10 mouse cellular contexts compared by ENCODE assay signal in the genomic region with DNA sequence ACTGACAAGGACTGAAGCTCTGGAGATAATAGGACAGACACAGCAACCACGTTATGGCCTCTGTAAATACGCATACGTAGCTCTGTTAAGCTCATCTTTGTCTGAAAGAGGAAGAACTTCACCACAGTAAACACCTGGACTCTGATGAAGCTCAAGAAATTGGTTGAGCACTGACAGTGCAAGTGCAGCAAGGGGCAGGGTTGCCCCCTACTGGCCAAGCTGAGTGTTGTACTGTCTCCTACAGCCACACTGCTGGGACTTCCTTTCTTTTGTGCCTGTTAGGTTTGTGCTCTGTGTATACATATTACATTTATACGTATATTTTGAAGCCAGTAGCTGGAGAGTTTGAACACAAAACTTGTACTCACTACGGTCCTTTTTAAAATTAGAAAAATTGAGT. TPM values are rescaled to one million over a fixed set of nuclear protein-coding genes. Genes with fewer than 3 reads are reported as not detected.
DNase-seq lines count a peak whose midpoint lies in the region; ATAC-seq lines count a peak whose summit lies in the region.
"Had no signal": no experiment of that assay in that cellular context is flagged by ENCODE, and none has a peak within 500 bp of the region (broad histone marks: within the 10 kb centered on the region; RNA-seq: fewer than 3 reads in every experiment).

No protein-coding gene starts in this region.

- no peak overlapping the region for H3K9ac ChIP-seq in neural tube, embryonic 15.5 days (replicated peaks)
- H3K9ac ChIP-seq in intestine, embryonic 15.5 days = no peak overlapping the region
- H3K9ac ChIP-seq: neural tube, embryonic 13.5 days had no signal

- H3K4me2 ChIP-seq in neural tube, embryonic 15.5 days = no peak overlapping the region
- no peak overlapping the region for H3K4me2 ChIP-seq in intestine, embryonic 15.5 days (replicated peaks)
- H3K4me2 ChIP-seq: neural tube, embryonic 13.5 days had no signal

- intact Hi-C loops in gastrocnemius, postnatal 14 days (cut with DNase I; ENCODE audit: low total_unique reads) = no loop called here

- no peaks in the 10 kb centered on the region for H3K4me1 ChIP-seq in neural tube, embryonic 15.5 days
- no peaks in the 10 kb centered on the region for H3K4me1 ChIP-seq in intestine, embryonic 15.5 days (replicated peaks)
- H3K4me1 ChIP-seq: neural tube, embryonic 13.5 days had no signal

- no peaks in the 10 kb centered on the region for H3K9me3 ChIP-seq in neural tube, embryonic 15.5 days (replicated peaks)
- no peaks in the 10 kb centered on the region for H3K9me3 ChIP-seq in intestine, embryonic 15.5 days
- H3K9me3 ChIP-seq: neural tube, embryonic 13.5 days had no signal

- ATAC-seq in neural tube, embryonic 15.5 days (ENCODE audit: low FRiP score) = no peak
- ATAC-seq in intestine, embryonic 15.5 days = no peak

- no peaks in the 10 kb centered on the region for H3K36me3 ChIP-seq in neural tube, embryonic 15.5 days
- no peaks in the 10 kb centered on the region for H3K36me3 ChIP-seq in intestine, embryonic 15.5 days
- H3K36me3 ChIP-seq: neural tube, embryonic 13.5 days had no signal

- 48% methylated on average over 5 of the region's 5 CpGs for WGBS in neural tube, embryonic 15.5 days
- WGBS in intestine, embryonic 15.5 days = 35% methylated on average over 5 of the region's 5 CpGs

- H3K27me3 ChIP-seq in neural tube, embryonic 15.5 days (replicated peaks) = no peaks in the 10 kb centered on the region
- H3K27me3 ChIP-seq in intestine, embryonic 15.5 days (replicated peaks) = no peaks in the 10 kb centered on the region
- H3K27me3 ChIP-seq: neural tube, embryonic 13.5 days had no signal

- no peak overlapping the region for H3K27ac ChIP-seq in neural tube, embryonic 15.5 days (replicated peaks)
- no peak overlapping the region for H3K27ac ChIP-seq in intestine, embryonic 15.5 days
- H3K27ac ChIP-seq: neural tube, embryonic 13.5 days had no signal

- no peak overlapping the region for H3K4me3 ChIP-seq in neural tube, embryonic 15.5 days (replicated peaks)
- H3K4me3 ChIP-seq in intestine, embryonic 15.5 days (replicated peaks) = no peak overlapping the region
- H3K4me3 ChIP-seq: neural tube, embryonic 13.5 days had no signal

- DNase-seq in gastrocnemius, postnatal 10 days = peak; percentile 5
- no peak for DNase-seq in gastrocnemius, postnatal 14 days
- DNase-seq in neural tube, embryonic 10.5 days (ENCODE audit: extremely low spot score, low spot score) = peak; percentile 16
- DNase-seq in adrenal gland, adult 2 months = peak; percentile 19
- DNase-seq in layer of hippocampus, postnatal 10 days (ENCODE audit: low spot score in 2 of 2) = peak; percentile 15 to 37
- no peak for DNase-seq in gastrocnemius, adult 8-10 months (ENCODE audit: low spot score in 2 of 2)

RNA-seq across cellular contexts. Expression of gene Mup21, which starts 26.6 kb away (rescaled TPM):
- not detected for total RNA-seq in gastrocnemius, postnatal 10 days (2021)
- total RNA-seq in gastrocnemius, postnatal 14 days (2021) = not detected
- polyA plus RNA-seq in neural tube, embryonic 15.5 days (2015; fragmentation: Nextera tagmentation; extraction: Ambion mirVana) = not detected in 2 replicates
- not detected for total RNA-seq in adrenal gland, adult 2 months (2021)
- polyA plus RNA-seq in adrenal gland, adult 2 months (2012; rRNA removed) = not detected in 2 replicates
- total RNA-seq in layer of hippocampus, postnatal 10 days (2021) = not detected
- not detected in 2 replicates for polyA plus RNA-seq in intestine, embryonic 15.5 days (2015; fragmentation: Nextera tagmentation; extraction: Ambion mirVana)
- total RNA-seq in gastrocnemius, adult 8-10 months (2022) = not detected
- total RNA-seq: layer of hippocampus, adult 8-10 months had no signal
- polyA plus RNA-seq: neural tube, embryonic 13.5 days had no signal

RNA-seq across cellular contexts. Expression of gene Zfp37, which starts 53.6 kb away (rescaled TPM):
- 1 to 10 TPM; 3.0 to 3.3 TPM for total RNA-seq in gastrocnemius, postnatal 10 days (2021)
- 1 to 10 TPM; 1.9 to 2.0 TPM for total RNA-seq in gastrocnemius, postnatal 14 days (2021)
- 23.2 and 25.9 TPM in 2 replicates for polyA plus RNA-seq in neural tube, embryonic 15.5 days (2015; fragmentation: Nextera tagmentation; extraction: Ambion mirVana)
- 1 to 10 TPM; 5.3 to 7.3 TPM for total RNA-seq in adrenal gland, adult 2 months (2021)
- polyA plus RNA-seq in adrenal gland, adult 2 months (2012; rRNA removed) = 0.06 and 0.10 TPM in 2 replicates
- total RNA-seq in layer of hippocampus, postnatal 10 days (2021) = 10 to 100 TPM; 23.0 to 28.1 TPM
- 6.0 and 6.9 TPM in 2 replicates for polyA plus RNA-seq in intestine, embryonic 15.5 days (2015; fragmentation: Nextera tagmentation; extraction: Ambion mirVana)
- 1 to 10 TPM in 2 of 4 experiments, under 1 TPM in 2; 0.56 to 1.1 (median 0.97) TPM for total RNA-seq in gastrocnemius, adult 8-10 months (2022)

Comparison
In these comparisons a context has a peak if more than half of its experiments do, and no peak if none do; other contexts are left out.
1. DNase-seq: peak in gastrocnemius, postnatal 10 days (single experiment), neural tube, embryonic 10.5 days (single experiment), adrenal gland, adult 2 months (single experiment) and layer of hippocampus, postnatal 10 days (2 of 2); none in gastrocnemius, postnatal 14 days (single experiment) and gastrocnemius, adult 8-10 months (0 of 2).